Mouse (Mus musculus): Measurements from ENCODE around the gene Sfta2.

The Sfta2 gene

DNA sequence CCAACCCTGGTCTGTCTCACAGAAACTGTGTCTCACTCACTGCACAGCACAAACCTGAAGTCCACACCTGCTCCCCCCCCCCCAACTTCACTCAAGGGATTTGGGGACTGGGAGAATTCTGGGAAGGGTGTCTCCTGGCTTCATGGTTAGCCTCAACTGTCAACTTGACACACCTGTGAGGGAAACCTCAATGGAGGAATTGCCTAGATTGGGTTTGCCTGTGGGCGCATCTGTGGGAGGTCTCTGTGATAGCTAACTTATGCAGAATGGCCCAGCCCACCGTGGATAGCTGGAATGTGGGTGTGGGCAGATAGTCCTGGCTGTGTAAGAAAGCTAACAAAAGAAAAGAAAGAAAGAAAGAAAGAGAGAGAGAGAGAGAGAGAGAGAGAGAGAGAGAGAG, at the start of gene Sfta2:
Gene Sfta2 (plus strand): TSS at position 301 of the 400 bp plus-strand sequence.
- no peak for DNase-seq

DNA sequence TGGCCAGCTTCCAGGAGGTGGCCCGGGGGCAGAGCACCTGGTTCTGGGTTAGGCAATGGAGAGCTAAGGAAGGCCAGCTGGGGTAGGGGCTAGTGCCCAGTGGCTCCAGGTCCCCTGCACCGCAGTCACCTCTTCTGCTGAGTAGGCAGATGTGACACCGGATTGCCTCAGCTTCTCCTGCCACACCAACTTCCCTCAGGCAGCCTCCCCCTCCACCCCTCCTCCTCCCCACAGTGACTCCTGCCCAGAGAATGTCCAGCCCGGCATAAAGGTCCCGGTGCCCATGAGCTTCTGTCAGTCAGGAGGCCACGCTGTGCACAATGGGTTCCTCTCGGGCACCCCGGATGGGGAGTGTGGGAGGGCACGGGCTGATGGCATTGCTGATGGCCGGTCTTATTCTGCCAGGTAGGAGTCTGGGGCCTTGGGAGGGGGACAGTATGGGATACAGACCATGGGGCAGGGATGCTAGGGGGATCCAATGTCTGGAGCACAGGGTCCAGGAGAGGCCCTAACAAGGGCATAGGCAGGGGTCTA, 49.4 kb upstream of the Sfta2 start, which contains the start of gene Cdsn:
Gene Cdsn (plus strand): TSS at position 248 of the 534 bp plus-strand sequence.
- no peak for DNase-seq

DNA sequence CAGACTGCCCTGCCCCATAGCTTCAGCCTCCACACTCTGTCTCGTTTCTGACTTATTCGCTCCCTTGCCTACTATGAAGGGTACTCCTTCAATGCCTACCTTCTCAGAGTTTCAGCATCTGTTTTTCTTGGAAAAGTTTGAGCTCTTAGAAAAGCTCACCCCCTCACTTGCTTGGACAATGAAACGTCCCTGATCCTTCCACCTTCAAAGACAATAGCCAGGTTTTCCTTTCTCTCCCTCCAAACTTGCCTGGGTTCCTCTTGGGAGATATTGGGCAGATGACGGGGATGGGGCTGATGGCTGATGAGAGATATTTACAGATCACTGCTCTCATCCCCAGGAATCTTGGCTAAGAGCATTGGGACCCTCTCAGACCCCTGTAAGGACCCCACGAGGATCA, 47.0 kb upstream of the Sfta2 start:
- no peak for DNase-seq

DNA sequence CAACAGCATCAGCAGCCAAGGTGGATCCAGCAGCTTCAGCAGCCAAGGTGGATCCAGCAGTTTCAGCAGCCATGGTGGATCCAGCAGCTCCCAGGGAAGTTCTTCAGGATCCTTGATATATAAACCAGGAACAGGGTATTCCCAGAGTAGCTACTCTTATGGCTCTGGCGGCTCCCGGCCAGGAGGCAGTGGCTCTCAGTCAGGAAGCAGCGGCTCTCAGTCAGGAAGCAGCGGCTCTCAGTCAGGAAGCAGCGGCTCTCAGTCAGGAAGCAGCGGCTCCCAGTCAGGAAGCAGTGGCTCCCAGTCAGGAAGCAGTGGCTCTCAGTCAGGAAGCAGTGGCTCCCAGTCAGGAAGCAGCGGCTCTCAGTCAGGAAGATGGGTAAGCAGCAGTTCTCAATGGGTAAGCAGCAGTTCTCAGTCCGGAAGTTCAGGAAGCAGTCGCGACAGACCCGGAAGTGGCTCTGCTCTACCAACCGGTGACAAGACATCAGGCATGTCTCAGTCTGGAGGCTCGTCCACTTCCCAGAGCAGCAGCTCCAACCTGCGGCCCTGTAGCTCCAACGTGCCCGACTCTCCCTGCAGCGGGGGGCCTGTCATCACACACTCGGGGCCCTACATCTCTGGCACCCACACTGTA, 46.5 kb upstream of the Sfta2 start:
- DNase-seq = no peak

DNA sequence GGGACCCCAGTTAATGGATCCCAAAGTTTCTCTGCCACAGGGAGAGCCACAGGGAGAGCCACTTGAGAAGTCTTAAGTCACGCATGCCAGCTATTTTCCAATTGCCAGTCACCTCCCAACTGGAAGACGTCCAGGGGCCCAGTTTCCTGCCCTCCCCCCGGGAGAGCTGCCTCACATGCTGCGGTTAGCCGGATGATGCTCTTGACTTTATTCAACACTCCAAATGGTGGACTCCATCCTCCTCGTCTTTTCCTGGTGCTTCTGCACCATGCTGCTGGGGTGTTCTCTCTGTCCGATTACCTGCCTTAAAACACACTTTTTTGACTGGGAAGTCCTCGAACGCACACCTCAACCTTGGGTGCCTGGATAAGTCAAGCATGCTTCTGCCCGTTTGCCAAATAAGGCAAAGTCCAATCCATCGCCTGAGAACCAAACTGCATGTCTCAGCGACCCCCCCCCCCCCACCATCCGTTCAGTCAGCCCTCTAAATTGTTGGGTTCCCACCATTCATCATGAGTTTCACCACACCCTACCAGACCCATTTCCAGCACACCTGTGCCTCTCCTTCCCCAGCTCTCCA, 45.1 kb upstream of the Sfta2 start:
- DNase-seq = no peak

DNA sequence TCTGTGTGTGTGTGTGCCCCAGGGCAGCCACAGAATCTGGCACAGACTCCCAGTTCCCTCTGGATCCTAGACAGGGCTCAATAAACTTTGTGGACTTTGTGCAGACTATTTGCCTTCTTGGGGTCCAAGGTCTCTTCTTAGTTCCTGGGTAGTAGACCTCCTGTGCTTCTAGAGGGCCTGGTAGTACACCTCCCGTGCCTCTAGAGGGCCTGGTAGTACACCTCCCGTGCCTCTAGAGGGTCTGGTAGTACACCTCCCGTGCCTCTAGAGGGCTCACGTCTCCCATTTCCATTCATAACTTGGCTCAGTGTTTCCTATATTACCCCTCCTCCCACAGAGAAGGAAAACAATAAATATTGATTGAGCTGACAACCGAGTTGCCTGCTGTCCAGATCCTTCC, 44.5 kb upstream of the Sfta2 start:
- DNase-seq = peak; percentile 75

DNA sequence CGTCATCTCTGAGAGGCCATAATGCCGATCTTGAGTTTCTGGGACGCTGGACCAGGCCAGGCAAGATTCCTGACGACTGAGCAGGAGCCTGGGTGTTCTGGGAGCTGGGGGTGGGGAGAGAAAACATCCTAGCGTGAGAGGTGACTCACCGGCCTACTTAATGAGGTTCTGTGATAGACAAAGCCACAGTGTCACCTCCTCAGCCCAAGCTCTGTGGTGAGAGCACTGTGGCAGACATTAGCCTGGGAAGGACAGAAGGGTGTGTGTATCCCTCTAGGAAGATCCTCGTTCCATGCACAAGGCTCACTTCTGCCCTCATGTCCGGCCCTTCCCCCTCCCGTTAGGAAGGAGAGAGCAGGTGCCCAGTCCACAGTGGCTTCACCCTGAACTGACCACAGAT, 44.0 kb upstream of the Sfta2 start:
- no peak for DNase-seq

DNA sequence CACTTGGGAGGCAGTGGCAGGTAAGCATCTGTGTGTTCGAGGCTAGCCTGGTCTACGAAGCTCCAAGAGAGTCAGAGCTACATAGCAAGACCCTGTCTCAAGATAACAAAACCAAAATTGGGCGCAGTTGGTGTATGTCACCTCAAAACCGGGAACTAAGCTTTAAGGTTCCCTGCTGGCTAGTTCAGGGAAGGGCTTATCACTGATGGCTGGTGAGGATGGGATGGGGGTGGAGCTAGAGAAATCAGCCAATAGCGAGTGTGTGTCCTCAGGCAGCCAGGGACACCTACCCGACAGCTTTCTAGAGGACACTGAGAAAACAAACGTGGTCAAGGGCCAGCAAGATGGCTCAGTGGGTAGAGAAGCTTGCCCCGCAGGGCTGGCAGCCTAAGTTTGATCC, 43.1 kb upstream of the Sfta2 start:
- no peak for DNase-seq

DNA sequence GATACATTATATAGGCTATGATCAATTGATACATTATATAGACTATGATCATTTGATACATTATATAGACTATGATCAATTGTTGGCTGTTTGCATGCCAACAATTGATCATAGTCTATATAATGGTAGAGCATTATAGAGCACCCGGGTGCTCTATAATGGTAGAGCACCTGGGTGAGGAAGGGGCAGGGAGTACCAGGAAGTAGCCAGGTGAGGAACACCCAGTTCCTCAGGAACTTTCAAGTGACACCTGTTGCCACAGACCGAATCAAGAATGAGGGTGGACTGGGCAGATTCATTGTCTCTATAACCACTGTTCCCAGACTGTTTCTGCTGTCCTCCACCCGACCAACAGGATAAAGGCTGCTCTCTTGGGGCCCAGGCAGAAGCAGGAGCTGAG, 34.2 kb upstream of the Sfta2 start, which contains the start of gene 2300002M23Rik:
Gene 2300002M23Rik (plus strand): TSS at position 301 of the 400 bp plus-strand sequence.
- DNase-seq = no peak

DNA sequence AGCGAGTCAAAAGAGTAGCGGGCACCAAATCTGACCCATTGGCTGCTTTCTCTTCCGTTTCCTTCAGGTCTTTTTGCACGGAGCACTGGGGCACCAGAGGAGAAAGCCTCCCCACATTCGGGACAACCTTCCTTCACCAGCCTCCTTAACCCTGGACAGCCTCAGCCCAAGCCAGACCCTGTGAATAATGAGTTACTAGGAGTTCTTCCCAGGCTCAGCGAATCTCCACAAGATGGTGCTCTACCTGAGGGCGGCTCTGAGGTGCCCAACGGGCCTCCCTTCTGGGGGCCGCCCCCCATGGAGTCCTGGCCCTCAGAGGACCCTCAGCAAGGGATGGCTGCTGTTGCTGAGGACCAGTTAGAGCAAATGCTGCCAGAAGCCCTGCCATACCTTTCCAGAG, 33.6 kb upstream of the Sfta2 start:
- DNase-seq = no peak

DNA sequence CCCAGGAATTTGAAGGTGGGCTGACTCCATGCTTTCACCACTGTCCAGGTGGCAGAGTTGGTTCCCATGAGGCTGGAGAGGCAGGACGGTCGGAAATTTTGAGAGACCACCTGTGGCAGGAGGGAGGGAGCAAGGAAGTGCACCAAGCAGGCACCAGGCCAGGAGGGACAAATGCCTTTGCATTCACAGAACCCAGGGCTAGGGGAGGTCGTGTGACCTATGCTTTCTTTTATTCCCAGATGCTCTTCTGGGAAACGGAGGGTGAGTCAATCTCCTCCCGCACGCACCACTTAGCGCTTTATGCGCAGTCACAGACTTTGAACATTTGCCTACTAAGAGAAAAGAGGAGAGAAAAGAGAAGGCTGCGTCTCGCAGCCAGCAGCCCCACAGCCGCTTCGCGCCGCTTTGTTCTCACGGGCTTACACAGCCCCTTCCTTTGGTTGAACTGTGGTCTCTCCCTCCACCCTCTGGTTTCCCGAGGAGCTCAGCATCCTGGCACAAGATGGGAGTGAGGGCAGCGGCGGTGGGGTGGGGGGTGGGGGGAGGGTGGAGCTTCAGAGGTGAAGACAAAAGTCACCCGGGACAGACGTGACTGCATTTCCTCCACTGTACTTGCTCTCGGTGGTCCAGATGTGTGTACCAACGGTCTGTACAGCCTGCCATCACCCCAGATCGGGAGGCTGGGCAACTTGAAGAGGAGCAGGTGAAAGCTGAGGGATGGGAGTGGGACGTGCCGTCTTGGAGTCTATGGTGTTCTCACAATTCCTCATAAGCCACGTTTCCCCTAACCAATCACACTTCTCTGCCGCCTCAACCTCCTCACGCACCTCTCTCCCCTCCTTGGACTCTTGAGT, 32.0 kb upstream of the Sfta2 start:
- no peak for DNase-seq

DNA sequence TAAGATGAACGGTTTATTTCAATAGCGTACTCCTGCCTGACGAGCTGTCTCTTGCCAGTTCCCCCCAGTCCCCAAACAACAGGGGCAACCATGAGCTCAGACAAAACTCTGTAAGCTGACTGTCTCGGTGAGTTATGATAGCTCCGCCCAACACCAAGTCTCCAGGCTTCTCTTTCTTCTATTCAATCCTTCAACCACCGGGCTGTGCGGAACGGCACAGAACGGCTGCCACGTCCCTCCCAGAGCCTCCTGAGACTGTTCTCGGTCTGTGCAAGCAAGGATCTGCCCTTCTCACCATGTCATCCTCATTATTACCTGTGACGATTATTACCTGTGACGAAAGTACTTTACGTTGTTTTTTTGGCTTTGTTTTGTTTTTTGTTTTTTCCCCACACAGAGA, 30.5 kb upstream of the Sfta2 start:
- DNase-seq = no peak

DNA sequence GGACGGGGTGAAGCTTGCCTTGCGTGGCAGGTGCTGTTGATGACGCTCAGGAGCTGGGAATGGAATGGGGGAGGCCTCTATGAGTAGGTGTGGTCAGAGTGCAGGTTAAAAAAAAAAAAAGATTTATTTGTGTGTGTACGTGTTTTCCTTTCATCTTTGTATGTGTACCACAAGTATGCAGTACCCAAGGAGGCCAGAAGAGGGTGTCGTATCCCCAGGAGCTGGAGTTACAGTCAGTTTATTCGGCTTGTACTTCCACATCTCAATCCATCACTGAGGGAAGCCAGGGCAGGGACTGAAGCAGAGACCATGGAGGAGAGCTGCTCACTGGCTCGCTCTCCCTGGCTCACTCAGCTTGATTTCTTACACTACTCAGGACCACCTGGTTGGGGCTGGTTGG, 29.9 kb upstream of the Sfta2 start:
- DNase-seq = no peak

DNA sequence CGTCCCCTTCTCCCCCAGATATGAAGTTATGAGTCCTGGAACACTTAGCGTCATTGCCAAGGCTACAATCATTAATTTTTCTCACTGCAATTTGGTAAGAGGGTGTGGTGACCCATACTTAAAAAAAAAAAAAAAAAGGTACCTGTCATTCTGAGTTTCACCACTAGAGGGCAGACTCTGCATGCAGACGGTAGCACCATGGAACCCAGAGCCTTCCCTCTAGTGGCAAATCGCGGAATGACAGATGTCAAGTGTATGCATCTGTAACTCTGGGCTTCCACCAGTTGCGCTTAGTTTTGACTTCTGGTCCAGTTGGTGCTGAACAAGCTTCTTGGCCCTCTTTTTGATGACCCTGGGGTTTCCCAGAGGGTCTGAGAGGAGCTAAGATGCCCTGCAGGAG, 23.1 kb upstream of the Sfta2 start:
- DNase-seq = peak; percentile 89

DNA sequence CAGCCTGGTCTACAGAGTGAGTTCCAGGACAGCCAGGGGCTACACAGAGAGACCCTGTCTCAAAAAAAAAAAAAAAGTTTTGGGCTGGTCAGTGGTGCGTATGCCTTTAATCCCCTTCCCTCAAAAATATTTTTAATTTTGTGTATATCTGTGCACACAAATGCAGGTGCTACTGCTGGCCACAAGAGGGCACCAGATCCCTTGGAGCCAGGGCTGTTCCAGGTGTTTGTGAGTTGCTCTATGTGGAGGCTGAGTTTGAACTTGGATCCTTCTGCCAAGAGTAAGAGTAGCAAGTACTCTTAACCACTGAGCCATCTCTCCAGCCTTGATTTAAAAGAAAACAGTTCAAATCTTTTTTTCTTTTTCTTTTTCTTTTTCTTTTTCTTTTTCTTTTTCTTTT, 18.4 kb upstream of the Sfta2 start:
- no peak for DNase-seq

DNA sequence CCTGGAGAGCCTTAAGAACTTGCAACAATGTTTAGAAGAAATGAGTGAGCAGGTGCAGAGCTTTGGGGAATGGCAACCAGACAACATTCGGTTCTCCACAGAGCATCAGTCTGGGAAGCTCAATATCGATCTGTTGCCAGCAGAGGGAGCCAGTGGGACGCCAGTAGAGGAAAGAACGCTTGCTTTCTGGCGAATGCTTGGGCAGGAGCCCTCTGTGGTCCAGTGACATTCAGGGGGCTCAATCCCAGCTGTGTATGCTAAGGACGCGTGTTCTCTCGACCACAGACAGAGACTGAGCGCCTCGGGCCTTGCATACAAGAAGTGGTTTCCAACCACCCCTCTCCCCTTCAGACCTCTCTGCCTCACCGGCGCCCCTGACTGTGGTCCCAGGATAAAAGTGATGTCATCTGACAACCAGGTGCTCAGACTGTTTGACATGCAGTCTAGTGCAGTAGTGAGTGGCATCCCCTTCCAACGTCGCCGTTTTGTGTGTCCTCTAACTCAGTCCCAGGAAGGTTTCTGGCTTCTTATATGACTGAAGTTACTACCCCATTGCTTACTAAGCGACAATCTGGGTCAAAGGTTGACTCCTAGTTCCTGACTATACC, 16.9 kb upstream of the Sfta2 start:
- DNase-seq = peak; percentile 83

DNA sequence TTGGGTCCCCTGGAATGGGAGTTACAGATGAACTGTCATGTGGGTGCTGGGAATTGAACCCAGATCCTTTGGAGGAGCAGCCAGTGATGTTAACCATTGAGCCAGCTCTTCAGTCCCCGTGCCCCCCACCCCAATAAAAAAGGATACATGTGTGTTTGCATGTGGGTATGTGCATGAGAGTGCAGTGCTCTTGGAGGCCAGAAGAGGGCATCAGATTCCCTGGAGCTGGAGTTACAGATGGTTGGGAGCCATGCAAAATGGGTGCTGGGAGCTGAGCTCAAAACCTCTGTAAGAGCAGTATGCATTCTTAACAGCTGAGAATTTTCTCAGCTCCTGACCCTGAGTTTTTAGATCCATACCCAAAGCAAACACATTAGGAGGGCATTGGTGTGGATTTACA, 14.1 kb upstream of the Sfta2 start:
- DNase-seq = no peak

DNA sequence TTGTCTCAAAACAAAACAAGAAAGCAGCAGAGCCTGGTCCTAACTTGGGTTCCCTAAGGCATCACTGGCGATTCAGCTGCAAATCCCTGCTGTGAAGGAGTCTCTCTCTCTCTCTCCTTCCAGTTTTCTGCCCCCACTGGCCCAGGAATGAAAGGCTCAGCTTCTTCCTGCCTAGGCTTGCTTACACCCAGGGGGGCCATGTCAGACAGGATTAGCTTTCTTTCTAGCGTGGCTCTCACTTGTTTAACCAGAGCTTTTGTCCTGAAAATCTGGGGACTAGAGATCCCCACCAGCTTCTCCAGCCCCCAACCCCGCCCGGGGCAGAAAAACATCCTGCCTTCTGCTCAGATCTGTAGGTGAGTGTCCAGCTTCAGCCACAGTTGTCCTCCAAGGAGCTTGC, 13.0 kb upstream of the Sfta2 start:
- no peak for DNase-seq

DNA sequence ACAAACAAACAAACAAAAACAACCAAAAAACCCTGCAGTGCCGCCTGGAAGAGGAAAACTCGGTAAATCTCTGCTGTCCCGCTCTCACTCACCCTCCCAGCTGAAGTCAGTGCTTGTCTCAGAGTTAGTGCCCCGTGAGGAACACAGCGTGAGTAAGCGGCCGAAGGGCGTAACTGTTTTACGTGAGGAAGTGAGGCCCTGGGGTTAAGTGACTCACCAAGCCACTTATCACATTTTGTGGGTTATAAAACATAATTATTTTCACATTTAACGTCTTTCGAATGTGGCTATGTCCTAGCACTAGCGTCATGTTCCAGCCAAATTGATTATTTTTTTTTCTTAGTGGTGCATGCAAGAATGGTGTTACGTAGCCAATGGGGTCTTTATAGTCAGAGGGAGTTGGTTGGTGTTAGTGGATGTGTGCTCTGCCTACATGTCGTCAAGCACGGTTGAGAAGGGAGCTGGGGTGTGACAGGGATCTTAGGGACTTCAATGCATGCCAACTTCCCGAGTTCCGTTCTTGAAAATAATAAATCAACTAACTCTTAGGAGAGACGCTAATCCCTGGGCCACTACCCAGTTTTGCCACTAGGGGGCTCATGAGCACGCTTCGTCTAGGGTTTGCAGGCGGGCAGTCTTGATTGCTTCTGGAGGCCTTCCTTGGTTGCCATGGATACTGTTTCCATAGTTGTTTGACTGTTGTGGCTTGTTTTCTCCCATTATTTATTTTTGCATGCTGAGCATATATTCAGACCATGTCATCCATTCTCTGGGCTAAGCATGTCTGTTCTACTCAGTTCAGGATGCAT, 10.7 kb upstream of the Sfta2 start:
- peak; percentile 90 for DNase-seq

DNA sequence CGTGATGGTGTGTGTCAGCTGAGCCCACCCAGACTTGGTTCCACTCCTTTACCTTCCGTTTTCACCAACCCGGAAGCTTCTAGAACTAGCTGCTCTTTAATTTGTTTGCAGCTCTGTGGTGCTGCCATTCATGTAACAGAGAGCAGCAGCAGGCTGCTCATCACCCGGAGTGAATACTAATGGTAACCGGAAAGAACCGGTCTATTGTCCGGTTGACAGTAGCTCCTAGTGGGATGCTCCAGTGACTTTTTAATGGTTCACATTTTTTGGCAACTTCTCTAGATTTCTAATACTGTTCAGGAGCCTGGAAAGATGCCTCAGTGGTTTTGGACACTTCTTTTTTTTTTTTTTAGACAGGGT, 10.2 kb upstream of the Sfta2 start:
- DNase-seq = no peak

DNA sequence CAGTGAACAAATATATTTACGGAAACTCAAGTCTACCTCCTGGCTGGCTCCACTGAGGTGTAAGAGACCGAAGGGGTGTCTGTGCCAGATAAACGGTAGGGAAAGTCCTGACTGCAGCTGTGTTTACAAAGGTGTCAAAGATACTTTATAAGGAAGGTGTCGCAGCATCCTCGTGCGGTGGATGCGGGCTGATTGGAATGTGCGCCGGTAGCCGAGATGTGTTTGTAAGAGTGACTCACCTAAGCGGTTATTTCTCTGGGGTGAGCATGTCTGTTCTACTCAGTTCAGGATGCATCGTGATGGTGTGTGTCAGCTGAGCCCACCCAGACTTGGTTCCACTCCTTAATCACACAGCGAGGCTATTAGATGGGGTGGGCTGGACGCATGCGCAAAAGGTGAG, 9.6 kb upstream of the Sfta2 start:
- DNase-seq = no peak

DNA sequence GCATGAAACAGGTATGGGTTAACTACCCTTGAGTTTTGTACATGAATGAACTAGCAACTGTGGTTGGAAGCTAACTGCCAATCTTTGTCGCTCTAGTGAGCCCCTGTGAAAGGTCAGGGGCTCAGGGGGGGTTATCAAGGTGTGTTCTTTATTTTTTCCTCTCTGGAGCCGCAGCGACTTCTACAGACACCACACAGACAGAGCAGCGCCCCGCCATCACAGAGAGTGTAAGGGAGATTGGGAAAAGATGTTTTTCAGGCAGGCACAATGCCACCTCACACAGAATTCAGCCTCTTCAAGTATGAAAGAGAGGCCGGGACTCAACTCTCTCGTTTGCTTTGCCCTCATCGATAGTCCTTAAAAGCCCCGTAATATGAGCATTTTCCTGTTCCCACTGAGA, 9.2 kb upstream of the Sfta2 start:
- no peak for DNase-seq

DNA sequence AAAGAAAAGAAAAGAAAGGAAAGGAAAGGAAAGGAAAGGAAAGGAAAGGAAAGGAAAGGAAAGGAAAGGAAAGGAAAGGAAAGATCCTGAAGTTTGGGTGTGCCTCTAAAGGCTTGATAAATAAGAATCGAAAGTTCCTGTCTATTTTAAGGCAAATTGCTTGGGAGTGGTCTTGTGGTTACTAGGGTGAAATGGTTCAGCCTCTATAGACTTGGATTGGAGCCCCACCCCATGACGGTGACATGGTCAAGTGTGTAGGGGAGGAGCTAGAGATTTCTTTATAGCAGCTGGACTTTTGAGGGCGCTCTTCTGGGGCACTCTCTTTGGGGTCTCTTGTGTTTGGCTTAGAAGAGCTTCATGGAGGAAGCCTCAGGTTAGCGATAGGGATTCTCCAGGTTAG, 7.6 kb upstream of the Sfta2 start:
- no peak for DNase-seq

Measured in lung, postnatal 10 days (tissue).